Mouse (Mus musculus) monocyte, adult 5-6 weeks (primary cell): Measurements from ENCODE around the gene Bpi. TPM values are rescaled to one million over a fixed set of nuclear protein-coding genes. Genes with fewer than 3 reads are reported as not detected.

Experiments
- total RNA-seq: library from RNA; stranded (forward); fragments of 200-1000, 200-491, 200-594 nt; gene quantifications from 3 replicates; pipeline ENCODE4 v1.2.3, GENCODE M21; 2017

Gene Bpi
- total RNA-seq, 1 experiment from 2014 or later, result not detected

Other genes starting within 250 kb of the Bpi start
- 15.8 to 31.3 TPM (median 19.1 TPM) in 3 replicates for gene Tti1, start 229.7 kb upstream of the Bpi start, total RNA-seq
- gene Rprd1b, start 229.6 kb upstream of the Bpi start, total RNA-seq, result 14.4 to 21.6 TPM (median 19.4 TPM) in 3 replicates
- gene Tgm2, start 111.7 kb upstream of the Bpi start, total RNA-seq, result 131 to 275 TPM (median 210 TPM) in 3 replicates
- gene D630003M21Rik, start 28.9 kb upstream of the Bpi start, total RNA-seq, result not detected in 3 replicates
- 0.48 to 0.49 TPM in 2 of 3 replicates, not detected in the other for gene Lbp, start 48.4 kb downstream of the Bpi start, total RNA-seq
- not detected in 3 replicates for gene Snhg11, start 117.5 kb downstream of the Bpi start, total RNA-seq
- 39.3 to 60.9 TPM (median 51.9 TPM) in 3 replicates for gene Ralgapb, start 151.8 kb downstream of the Bpi start, total RNA-seq
- gene Adig, start 244.5 kb downstream of the Bpi start, total RNA-seq, result not detected in 3 replicates